Mouse (Mus musculus): Measurements from ENCODE around the gene Fgfr2.

Gene Fgfr2

GRCm38 (mm10) chr7:130749165-130749564 is 2374.0 kb downstream of the Fgfr2 start:
- DNase-seq (ENCODE audit: low read depth): no peak

- no peak for DNase-seq (ENCODE audit: low read depth)
Observed at GRCm38 (mm10) chr7:130743239-130744025, 2379.7 kb downstream of the Fgfr2 start.

- no peak for DNase-seq (ENCODE audit: low read depth)
Observed at GRCm38 (mm10) chr7:130741099-130741498, 2382.1 kb downstream of the Fgfr2 start.

GRCm38 (mm10) chr7:130734195-130734787 is 2388.9 kb downstream of the Fgfr2 start:
- no peak for DNase-seq (ENCODE audit: low read depth)

- DNase-seq (ENCODE audit: low read depth): no peak
Observed at GRCm38 (mm10) chr7:130733423-130733822, 2389.7 kb downstream of the Fgfr2 start.

- no peak for DNase-seq (ENCODE audit: low read depth)
Observed at GRCm38 (mm10) chr7:130732908-130733307, 2390.2 kb downstream of the Fgfr2 start.

GRCm38 (mm10) chr7:130731792-130732191 is 2391.4 kb downstream of the Fgfr2 start:
- DNase-seq (ENCODE audit: low read depth): no peak

GRCm38 (mm10) chr7:130727560-130727959 is 2395.6 kb downstream of the Fgfr2 start:
- DNase-seq (ENCODE audit: low read depth): no peak

GRCm38 (mm10) chr7:130726724-130727422 is 2396.3 kb downstream of the Fgfr2 start:
- DNase-seq (ENCODE audit: low read depth): peak; percentile 47

- no peak for DNase-seq (ENCODE audit: low read depth)
Observed at GRCm38 (mm10) chr7:130726185-130726584, 2397.0 kb downstream of the Fgfr2 start.

- no peak for DNase-seq (ENCODE audit: low read depth)
Observed at GRCm38 (mm10) chr7:130720646-130721335, 2402.4 kb downstream of the Fgfr2 start.

- no peak for DNase-seq (ENCODE audit: low read depth)
Observed at GRCm38 (mm10) chr7:130719931-130720598, 2403.1 kb downstream of the Fgfr2 start.

- DNase-seq (ENCODE audit: low read depth): no peak
Observed at GRCm38 (mm10) chr7:130716989-130717388, 2406.2 kb downstream of the Fgfr2 start.

- no peak for DNase-seq (ENCODE audit: low read depth)
Observed at GRCm38 (mm10) chr7:130716341-130716740, 2406.8 kb downstream of the Fgfr2 start.

- DNase-seq (ENCODE audit: low read depth): no peak
Observed at GRCm38 (mm10) chr7:130715467-130715866, 2407.7 kb downstream of the Fgfr2 start.

- DNase-seq (ENCODE audit: low read depth): no peak
Observed at GRCm38 (mm10) chr7:130713319-130713718, 2409.8 kb downstream of the Fgfr2 start.

GRCm38 (mm10) chr7:130711851-130712250 is 2411.3 kb downstream of the Fgfr2 start:
- DNase-seq (ENCODE audit: low read depth): no peak

GRCm38 (mm10) chr7:130709372-130710274 is 2413.5 kb downstream of the Fgfr2 start:
- DNase-seq (ENCODE audit: low read depth): peak; percentile 1

- no peak for DNase-seq (ENCODE audit: low read depth)
Observed at GRCm38 (mm10) chr7:130708940-130709339, 2414.2 kb downstream of the Fgfr2 start.

GRCm38 (mm10) chr7:130705230-130705629 is 2417.9 kb downstream of the Fgfr2 start:
- DNase-seq (ENCODE audit: low read depth): no peak

- DNase-seq (ENCODE audit: low read depth): no peak
Observed at GRCm38 (mm10) chr7:130701336-130701735, 2421.8 kb downstream of the Fgfr2 start.

All from 416B (cell line).